Mouse (Mus musculus) retina, adult 2 months (tissue): ENCODE data around the gene Nfkbid.
"Not testable (repeated sequence)": the region's sequence is repeated elsewhere in the genome, so short reads cannot be mapped to it uniquely, and the experiment has no call there.

Experiments used
- DNase-seq: peaks from one replicate; pipeline ENCODE4 v3.0.0-alpha.2; 2012; ENCODE audit warnings: low read depth, low spot score

Nfkbid gene

DNA sequence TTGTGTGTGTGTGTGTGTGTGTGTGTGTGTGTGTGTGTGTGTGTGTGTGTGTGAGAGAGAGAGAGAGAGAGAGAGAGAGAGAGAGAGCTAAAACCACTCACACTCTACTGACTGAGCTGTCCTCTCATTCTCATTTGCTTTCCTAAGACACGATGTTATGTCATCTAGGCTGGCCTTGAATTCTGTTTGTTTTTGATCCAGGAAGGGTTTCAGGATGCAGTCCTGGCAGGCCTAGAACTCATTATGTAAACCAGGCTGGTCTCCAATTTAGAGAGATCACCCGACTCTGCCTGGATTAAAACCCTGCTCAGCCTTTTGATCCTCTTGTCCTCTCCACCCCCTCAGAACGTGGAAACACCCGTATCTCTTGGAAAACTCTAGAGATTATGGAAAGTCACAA lies 42.5 kb downstream of the Nfkbid start:
- DNase-seq: no peak

- no peak for DNase-seq
Observed at GRCm38 (mm10) chr7:30464816-30465300, 43.3 kb downstream of the Nfkbid start.

DNA sequence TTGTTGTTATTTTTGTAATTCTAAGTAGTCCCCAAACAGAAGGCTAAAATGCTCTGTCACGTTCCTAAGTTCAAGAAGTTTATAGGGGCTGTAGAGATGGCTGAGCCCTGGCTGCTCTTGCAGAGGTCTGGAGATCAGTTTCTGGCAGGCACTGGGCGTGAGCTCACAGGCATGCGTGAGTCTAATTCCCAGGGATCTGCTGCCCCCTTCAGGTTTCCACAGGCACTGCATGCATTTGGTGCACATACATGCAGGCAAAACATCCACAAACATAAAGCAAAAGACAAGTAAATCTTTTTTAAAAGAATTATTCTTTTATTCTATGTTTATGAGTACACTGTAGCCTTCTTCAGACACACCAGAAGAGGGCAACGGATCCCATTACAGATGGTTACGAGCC lies 50.9 kb downstream of the Nfkbid start:
- no peak for DNase-seq

GRCm38 (mm10) chr7:30474999-30475398 lies 53.5 kb downstream of the Nfkbid start:
- DNase-seq: no peak

DNA sequence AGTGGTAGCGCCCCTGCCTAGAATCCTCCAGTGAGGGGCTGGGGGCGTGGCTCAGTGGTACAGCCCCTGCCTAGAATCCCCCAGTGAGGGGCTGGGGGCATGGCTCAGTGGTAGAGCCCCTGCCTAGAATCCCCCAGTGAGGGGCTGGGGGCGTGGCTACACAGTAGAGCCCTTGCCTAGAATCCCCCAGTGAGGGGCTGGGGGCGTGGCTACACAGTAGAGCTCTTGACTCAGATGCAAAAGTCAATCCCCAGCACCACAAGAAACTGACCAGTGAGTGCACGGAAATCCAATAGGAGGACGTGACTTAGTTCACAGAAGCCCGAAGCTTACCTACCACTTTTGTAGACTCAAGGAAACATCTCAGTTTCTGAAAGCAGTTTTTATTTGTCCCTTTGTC lies 54.6 kb downstream of the Nfkbid start:
- DNase-seq: not testable (repeated sequence)

DNA sequence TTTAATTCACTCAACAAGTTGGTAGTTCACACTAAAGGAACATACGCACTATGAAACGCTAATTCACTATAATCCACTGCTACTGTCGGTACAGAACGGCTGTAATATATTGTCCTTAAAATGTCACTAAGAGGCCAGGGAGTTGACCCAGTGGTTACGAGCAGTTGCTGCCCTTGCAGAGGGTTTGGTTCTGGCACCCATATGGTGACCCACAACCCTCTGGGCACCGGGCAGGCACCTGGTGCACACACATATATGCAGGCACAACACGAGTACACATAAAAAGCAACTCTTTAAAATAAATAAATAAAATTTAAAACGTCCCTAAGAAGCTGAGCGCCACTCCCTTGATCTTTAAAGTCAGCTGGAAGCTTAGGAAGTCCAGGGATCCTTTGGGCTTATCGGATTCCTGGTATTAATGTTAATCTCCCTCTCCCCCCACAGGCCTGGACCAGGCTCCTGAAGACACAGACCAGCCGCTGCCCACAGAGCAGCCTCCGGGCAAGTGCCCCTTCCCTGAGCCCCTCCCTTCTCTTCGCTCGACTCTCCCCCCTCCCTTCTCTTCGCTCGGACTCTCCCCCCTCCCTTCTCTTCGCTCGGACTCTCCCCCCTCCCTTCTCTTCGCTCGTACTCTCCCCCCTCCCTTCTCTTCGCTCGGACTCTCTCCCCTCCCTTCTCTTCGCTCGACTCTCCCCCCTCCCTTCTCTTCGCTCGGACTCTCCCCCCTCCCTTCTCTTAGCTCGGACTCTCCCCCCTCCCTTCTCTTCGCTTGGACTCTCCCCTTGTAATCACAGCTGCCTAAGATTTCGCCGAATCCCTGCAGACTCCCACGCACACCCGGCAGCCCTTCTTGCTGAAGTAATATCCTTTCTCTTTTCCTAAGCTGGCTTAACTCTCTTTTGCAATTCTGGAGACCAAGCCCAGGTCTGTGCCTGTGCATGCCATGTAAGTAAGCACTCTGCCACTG lies 56.2 kb downstream of the Nfkbid start:
- peak; percentile 44 for DNase-seq
